Mouse (Mus musculus) cerebellum, postnatal 14 days (tissue): ENCODE data around the gene Zfp663.

ENCODE experiments used
- DNase-seq, 2 experiments: peaks; one replicate each; pipeline ENCODE4 v3.0.0; 2021; ENCODE audit warnings: mixed read lengths in 2 of 2

Zfp663 gene

DNA sequence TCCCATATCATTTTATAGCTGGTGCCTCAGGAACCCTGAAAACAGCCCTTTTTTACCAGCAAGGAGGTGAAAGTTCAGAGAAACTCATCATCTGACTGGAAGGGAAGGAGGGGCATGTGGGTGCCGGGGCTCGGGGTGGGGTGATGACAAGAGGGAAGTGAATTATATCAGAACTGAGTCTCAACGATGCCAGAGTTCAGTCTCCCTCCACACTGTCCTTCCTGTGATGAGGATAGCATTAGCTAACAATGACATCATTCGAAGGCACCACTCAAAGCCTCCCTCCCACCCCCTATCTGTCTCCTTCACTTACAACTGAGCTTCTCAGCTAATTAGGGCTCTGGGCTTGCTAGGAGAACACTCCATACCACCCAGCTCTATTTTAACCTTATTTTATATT lies 49.0 kb downstream of the Zfp663 start:
- DNase-seq, result no peak

DNA sequence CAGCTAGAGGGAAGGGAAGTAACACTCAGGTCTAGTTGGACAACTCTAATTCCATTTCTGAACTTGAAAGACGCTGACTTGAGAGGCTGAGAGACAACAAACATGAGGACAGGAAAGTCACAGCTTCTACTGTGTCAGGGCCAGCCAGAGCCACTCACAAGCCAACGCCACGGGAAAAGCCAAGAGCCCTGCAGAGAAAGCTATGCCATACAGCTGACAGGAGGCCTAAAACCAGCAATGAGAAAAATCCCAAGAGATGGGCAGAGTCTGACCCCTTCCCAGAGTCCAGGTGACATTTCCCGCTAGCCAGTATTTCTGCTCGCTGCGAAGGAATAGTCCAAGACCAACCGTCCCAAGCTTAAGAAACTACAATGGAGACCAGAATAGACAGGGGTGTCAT lies 49.6 kb downstream of the Zfp663 start:
- DNase-seq, result peak; percentile 27 to 50

- DNase-seq, result peak; percentile 11 to 24
Measured at GRCm38 (mm10) chr2:165317621-165318263, 50.8 kb downstream of the Zfp663 start.

DNA sequence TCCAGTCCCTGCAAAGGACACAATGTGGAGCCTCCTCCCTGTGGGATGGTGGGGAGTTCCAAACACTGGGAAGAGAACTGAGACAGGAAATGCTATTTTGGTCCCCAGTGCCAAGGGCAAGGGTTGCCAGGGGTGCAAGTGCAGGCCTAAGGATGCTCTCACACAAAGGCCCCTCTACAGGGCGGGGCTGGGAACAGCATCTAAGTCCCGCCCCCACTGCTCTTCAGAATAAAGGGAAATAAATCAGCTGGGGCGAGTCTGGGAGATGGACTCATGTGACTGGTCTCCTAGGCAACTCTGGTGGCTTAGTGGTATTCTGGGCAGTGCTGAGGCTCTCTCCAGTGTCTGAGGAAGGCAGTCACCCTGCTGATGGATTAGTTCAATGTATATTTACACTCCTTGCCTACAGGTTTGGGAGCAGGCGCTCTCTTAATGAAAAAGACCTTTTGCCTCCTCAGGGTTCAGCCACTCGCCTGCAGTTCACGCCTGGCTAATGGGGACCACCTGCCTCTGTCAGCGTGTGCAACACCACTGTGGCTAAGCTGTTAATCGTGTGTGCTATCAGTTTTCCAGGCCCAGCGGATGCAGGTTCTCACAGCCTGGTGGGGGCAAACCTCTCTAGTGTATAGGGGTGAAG lies 51.6 kb downstream of the Zfp663 start:
- DNase-seq, result peak; percentile 50 to 54

DNA sequence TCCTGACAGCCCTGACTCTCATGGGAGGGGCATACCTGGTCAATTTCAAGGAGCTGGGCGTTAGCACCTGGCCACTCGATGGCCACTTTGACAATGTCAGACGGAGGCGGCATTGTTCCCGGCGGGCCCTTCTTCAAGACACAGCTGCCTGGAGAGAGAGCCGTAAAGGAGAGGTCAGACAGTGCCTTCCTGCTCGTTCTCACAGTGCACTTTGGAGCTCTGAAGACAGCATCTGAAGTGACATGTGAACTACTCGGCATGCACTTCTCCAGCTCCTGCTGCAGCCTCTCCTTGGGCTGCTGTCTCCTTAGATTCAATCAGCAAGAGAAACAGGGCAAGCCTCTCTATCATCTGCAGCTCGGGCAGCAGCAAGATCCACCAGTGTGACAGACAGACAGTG lies 52.3 kb downstream of the Zfp663 start:
- DNase-seq, result peak in 1 of 2 experiments; percentile 26

GRCm38 (mm10) chr2:165314197-165314596 lies 54.3 kb downstream of the Zfp663 start:
- DNase-seq, result no peak

DNA sequence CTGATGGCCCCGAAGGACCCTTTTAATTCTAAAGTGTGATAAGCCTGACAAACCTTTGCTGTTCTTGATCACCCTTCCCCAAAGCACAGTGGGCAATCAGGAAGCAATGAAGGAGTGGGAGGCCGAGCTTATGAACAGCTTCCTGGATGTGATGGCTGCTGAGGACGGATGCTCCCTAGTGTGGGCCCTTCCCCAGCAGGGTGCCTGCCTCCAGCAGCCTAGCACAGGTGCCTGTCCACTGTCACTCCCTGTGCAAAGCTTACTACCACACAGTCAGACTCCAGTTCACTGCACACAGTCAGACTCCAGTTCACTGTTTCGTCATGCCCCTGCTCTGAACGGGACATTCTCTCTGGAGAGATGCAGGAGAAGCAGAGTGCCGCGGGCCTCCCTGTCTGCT lies 56.1 kb downstream of the Zfp663 start:
- peak in 1 of 2 experiments; percentile 50 for DNase-seq

DNA sequence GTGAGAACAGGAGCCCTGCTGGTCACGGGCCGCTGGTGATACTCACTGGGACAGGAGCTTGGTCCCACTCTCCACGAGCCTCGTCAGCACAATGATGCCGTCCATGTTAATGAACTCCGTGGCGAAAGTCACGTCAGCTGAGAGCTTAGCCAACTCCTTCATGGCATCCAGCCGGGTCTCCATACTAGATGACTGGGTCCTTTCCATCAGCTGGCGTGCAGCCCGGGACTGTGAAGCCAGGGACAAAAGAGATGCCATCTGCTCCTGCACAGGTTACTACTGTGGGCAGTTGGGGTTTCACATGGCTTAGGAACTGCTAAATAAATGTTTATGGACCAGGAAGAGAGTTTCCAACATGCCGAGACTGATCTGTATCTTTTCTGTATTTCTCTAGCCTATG lies 57.0 kb downstream of the Zfp663 start:
- DNase-seq, result peak; percentile 100

DNA sequence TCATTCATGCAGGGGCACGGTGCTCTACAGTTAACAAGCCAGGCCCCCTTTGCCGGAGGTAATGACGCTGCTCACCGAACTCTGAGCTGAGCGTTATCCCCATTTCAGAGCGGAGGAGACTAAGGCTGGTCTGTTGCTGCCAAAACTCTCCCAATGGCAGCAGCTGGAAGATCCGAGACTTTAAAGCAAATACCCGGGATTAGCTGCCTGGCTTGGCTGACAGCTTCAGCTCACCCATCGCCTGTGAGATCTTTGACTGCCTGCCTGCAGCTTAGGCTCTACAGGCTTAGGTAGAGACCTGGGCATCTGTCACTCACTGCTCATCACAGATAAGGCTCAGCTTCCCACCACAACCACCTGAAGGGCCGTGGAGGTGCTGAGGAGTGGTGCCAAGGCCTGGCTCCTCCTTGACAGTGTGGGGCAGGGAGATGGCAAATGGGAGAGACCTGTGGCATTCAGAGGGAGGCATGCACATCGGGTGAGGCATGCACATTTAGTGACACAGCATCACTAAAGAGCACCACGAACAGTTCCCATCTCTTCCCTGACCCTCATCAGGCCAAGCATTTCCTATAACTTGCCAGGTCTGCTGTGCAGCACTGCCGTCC lies 57.6 kb downstream of the Zfp663 start:
- peak; percentile 61 to 67 for DNase-seq

- DNase-seq, result no peak
Measured at GRCm38 (mm10) chr2:165307801-165308200, 60.7 kb downstream of the Zfp663 start.

DNA sequence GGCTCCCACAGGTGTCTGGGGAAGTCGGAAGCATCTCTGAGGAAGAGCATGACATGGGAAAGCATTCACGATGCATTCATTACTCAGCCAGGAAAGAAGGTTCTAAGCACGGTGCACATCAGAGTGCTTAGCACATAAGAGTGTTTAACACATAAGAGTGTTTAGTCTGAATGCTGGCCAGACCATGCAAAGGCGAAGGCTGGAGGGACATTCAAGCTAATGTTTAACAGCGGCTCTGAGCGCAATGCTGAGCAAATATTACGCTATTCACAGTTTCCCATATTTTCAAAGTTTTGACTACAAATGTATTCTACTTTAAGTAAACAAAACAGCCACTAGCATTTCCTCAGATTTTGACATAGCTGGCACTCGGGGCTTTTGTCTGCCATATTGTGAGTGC lies 63.1 kb downstream of the Zfp663 start:
- DNase-seq, result no peak

DNA sequence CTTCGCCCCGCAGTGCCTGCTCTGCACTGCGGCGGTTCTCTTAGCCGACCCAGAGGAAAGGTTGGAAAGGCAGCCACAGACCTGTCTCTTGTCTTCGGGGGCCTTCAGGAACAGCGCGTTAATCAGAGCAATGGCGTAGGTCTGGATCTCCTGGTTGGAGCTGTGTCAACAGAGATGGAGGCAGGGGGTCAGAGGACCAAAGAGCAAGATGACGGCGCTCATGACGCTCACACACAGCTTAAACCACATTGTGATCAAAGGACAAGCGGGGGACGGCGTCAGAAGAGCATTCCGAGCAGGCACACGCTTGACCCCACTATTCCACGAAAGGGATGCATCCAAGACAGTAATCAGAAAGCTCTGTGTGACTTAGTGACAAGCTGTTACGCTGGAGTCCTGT lies 63.7 kb downstream of the Zfp663 start:
- DNase-seq, result no peak

GRCm38 (mm10) chr2:165303354-165304012 lies 65.0 kb downstream of the Zfp663 start:
- DNase-seq, result peak; percentile 78 to 84

GRCm38 (mm10) chr2:165301409-165301808 lies 67.1 kb downstream of the Zfp663 start:
- DNase-seq, result no peak
